Mouse (Mus musculus) right cerebral cortex, postnatal 4 days (tissue): ENCODE data around the gene Piezo1.

Experiments
- DNase-seq: peaks from one replicate; pipeline ENCODE4 v3.0.0-alpha.2; 2022

Gene Piezo1

DNA sequence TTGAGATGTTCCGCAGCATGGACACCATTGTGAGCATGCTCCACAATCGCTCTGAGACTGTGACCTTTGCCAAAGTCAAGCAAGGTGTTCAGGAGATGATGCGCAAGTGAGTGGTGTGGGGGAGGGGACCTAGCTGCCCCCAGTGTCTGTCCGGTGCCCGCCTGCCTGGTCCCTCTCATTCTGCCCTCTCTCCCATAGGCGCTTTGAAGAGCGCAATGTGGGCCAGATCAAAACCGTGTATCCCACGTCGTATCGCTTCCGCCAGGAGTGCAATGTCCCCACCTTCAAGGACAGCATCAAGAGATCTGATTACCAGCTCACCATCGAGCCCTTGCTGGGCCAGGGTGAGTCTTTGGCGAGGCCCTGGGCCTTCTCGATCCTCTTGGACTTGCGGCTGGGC, 18.9 kb upstream of the Piezo1 start:
- DNase-seq: no peak

DNA sequence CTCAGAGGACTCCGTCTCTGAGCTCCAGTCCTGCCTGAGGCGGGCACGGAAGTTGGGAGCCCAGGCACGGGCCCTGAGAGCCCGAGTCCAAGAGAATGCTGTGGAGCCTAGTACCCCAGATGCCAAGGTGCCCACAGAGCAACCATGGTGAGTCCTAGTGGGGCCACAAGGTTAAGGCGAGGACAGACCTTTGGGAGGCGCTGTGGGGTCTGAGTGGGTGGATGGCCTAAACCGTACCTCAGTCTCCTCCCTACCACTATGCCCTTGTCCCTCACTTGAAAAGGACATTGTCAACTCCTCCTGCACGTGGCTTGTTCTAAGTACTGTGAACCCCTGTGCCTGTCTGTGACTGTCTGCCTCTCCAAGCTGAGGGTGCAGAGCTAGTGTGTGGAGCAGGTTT, 18.2 kb upstream of the Piezo1 start:
- no peak for DNase-seq

DNA sequence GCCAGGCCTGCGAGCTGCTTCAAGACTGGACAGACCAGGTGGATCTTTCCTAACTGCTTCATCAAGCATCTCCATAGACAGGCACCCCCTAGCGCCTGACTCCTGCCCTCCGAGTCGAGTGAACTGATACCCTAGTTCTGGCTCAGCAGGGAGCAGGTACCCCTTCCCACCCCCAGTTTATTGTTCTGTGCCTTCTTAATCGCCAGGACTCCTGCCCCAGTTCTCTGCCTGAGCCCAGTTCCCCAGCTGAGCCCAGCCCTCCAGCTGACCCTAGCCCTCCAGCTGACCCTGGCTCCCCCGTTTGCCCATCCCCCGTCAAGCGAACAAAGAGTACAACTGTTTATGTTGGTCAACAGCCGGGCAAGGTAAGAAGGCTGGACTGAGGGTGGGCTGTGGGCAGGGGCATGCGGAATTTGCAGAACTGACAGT, 17.8 kb upstream of the Piezo1 start:
- no peak for DNase-seq

DNA sequence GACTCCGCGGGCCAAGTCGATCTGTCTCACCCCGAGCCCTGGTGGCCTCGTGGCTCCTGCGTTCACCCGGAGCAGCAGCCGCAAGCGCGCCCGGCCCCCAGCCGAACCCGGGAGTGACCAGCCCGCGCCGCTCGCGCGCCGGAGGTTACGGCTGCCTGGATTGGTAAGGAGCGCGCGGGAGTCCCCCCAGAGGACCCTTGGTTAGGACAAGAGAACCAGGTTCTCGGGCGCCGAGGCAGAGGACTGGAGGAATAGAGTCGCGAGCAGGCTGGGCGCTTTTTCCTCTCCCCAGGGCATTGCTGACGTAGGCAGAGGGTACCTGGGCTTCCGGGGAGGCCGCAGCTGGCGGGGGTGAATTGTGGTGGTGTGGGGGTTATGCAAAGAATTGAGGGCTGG, 17.0 kb upstream of the Piezo1 start:
- no peak for DNase-seq

DNA sequence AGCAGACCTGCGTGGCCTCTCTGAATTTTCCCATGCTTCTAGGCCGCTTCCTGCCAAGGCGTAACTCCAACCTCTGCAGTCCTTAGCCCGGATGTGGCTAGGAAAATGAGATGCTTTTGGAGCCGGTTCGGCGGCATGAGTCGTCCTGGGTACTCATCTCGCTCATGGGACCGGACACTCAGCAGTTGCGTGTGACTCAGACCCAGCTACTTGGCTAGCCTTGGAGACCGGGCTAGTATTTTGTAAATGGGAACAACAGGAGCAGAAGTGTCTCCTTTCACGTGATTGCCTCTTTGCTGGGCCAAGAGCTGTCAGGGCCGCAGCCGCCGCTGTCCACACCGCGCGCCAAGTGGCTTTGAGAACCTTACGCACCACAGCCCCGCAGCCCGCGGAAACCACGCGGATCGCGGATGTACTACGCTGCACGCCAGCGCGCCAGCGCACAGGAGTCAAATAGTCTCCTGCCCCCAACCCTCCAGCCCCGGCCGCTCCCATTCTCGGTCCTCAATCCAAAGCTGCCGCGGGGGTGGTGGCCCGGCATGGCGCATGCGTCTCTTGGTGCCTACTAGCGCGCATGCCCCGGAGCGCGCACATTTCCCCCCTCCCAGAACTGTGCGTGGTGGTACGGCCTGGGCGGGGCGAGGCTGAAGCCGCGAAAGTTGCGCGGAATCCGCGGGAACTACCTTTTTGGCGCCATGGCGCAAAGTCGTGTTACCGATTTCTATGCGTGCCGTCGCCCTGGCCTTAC, 16.4 kb upstream of the Piezo1 start, which contains the start of gene Cdt1:
Gene Cdt1 (plus strand): TSS at position 655 of the 748 bp plus-strand sequence.
- DNase-seq: peak; percentile 94

DNA sequence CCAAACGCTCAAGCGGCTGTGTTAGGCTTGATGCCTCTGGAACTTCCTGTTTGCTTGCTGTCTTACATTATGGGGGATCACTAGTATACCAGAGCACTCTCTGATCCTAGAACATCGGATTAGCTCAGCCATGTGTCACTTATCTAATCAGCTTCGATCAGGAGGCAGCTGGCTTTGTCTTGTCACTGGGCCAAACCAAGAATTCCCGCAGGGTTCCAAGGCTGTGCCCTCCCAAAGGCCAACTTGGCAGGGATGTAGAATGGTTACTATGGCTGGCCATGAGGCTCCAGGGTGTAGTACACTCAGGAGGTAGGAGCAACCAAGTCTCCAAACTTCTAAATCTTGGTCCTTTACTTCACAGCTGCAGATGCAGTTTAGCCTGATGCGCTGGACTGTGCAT, 15.6 kb upstream of the Piezo1 start:
- no peak for DNase-seq

DNA sequence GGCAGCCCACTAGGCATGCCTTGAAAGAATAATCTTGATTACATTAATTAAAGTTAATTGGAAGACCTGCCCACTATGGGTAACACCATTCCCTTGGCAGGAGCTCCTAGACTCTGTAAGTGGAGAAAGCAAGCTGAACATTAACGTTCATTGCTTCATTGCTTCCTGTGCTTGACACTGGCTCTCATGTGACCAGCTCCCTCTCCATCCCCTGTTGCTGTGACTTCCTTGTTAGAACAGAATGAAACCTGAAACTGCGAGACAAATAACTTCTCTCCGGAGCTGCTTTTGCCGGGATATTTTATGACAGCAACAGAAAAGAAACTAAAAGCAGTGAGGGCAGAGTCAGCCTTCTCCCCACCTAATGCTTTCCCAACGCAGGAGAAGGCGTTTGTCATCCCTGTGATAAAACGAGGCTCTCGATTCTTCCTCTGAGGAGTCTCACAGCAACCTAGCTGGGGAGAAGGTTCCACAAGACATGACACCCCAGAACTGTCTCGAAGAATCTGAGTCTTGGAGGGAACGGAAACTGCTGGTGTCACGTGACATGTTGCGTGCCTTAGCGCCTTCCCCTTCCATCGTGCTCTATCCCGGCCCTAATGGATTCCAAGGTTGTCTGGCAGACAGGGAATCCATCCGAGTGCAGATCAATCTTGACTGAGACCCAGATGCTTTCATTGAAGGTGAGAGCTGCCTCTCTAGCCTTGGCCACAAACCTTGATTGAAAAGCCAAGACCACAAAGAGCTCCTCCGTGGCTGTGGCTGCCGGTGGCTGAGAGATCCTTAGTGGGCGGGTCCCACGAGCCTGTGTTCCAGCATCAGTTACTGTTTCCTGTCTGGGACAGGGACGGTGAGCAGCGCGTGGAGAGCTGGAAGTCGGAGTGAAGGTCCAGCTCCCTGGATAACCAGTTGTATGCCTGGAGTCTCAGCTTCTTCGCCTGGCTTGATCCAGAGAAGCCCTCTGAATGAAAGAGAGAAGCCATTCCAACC, 13.5 kb upstream of the Piezo1 start:
- DNase-seq: no peak

DNA sequence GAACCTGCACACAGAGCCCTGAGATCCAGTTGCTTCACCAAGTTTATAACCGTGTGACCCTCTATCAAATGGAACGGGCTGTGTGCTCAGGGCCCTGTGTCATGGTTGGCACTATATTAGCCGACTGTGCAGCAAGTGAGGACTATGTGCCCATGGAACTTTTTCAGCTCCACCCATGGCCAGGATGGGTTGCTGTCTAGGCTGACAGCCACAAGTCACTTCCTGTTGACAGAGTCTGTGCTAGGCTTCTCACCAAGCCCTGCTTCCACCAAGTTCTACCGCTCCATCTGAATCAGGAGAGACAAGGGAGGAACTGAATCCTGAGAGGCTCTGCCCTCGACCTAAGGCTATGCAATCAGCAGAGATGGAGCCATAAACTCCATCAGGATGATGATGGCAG, 10.1 kb upstream of the Piezo1 start:
- no peak for DNase-seq

DNA sequence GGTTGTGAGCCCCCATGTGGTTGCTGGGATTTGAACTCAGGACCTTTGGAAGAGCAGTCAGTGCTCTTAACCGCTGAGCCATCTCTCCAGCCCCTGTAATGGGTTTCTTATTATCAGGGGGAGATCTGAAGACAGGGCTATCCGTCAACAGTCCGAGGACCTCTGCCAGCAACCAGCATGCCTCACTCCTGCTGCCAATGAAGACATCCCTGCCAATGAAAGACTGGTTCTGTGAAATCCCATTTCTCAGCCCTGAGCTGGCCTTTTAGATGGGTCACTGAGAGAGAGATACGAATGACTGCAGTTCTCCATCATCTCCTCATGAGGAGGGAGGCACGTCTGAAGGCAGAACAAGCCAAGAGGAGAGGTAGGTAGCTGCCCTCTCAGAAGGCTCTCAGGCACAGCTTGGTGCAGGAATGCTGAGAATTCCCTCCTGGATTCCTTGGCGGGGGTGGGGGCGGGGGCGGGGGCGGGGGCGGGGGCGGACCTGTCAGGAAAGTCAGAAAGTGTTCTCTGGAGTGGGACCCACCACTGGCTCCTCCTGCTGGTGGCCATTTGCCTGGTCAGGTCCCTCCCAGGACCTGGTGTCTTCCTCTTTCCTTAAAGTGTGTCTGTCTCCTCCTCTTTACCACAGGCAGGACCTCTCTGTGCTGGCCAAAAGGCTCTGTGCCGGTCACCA, 7.7 kb upstream of the Piezo1 start:
- no peak for DNase-seq

DNA sequence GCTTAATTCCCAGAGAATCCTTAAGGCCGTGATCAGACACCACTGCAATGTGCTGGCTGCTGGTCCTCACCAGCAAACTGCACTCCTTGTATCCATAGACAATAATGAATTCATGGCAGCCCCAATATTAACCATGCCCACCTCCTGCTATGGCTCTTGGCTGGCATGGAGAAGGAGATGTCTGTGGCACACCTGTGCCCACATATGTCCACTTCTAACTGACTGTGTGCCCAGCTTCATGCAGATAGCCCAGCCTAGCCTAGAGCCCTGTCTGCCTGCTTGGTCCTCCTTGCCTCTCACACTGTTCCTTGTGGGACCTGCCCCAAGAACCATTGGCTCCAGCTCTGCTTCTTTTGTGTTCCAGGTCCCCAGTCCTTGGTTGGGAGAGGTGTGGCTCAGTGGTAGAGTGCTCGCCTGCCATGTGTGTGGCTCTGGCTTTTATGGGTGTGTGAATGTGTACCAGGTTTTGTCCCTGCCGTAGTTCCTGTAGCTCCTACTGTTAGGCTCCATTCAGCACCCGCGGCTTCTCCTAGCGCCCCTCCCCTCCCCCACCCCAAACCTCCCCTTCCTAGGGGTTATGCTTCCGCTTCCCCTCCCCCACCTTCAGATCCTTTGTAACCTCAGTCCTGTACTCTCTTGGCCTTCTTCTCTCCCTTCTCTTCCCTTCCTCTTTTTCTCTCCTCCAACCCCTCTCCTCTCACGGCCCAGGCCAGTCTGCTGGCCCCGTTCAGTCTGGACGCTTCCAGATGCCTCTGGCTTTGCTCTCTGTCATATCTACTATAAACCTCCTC, 6.3 kb upstream of the Piezo1 start:
- no peak for DNase-seq

DNA sequence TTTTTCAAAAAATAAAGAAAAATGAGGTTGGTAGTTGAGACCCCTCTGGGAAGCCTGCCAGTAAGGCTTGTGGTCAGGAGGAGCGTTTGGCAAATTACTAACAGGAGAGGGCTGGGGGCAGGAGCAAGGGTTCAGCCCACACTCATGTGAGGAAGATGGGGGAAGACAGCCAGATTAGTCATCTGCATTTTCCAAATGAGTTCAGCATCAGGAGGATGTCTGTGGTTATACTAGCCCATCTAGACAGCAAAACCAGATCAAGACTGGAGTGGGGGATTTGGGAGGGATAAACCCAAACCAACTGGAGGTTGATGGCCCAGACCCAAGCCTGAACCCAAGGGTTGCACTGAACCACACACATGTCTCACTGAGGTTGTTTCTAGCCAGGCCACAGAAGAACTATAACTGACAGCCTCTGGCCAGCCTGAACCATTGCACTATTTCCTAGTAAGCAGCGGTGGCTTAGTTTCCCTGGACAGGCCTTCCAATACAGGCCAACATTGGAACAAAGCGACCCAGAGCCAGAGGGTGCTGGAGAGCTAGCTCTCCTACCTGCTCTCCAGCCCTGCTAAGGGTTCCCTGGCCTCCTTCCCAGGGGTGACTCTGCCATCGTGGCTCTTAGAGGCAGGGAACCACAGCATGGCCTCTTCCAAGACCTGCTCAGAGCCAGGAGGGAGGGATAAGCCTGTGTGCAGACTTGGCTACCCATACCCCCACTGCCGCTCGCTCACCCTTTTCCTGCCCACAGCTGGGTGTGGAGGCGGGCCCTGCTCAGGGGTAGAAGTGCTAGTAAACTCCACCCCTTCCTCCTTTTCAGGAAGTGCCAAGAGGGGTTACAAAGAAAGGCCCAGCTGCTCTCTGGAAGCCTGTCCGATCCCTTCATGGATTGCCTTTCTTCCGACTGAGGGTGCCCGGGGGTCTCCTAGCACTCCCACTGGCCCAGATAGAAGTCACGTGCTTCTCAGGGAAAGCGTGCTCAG, 5.2 kb upstream of the Piezo1 start:
- DNase-seq: no peak

DNA sequence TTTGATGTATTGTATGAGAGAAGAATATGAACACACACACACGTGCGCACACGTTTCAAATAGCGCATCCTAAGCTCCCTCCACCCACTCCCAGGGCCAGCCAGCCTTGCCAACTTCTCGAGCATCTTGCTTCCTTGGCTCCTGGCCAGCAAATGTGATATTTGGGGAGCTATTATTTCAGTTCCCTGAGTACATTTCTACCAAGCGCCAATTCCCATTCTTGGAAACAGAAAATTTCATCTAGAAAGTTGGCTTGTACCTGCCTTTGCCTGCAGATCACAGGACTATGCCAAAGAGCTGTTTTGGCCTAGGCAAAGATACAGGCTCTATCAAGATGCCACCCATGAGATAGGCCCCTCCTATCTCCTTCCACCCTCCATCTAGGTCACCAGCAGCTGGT, 3.7 kb upstream of the Piezo1 start:
- DNase-seq: peak; percentile 72

DNA sequence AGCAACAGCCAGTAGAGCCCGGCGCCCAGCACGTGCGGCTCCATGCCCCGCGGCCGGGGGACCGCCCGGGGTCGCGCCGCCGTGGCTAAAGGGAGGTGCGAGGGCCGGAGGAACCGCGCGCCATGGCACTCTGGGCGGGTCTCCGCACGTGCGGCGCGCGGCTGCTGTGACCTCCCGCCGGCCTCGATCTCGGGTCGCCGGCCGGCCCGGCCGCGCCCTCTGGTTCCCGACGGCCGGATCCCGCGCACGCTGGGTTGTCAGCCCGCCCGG, 199 bp downstream of the Piezo1 start:
- no peak for DNase-seq

DNA sequence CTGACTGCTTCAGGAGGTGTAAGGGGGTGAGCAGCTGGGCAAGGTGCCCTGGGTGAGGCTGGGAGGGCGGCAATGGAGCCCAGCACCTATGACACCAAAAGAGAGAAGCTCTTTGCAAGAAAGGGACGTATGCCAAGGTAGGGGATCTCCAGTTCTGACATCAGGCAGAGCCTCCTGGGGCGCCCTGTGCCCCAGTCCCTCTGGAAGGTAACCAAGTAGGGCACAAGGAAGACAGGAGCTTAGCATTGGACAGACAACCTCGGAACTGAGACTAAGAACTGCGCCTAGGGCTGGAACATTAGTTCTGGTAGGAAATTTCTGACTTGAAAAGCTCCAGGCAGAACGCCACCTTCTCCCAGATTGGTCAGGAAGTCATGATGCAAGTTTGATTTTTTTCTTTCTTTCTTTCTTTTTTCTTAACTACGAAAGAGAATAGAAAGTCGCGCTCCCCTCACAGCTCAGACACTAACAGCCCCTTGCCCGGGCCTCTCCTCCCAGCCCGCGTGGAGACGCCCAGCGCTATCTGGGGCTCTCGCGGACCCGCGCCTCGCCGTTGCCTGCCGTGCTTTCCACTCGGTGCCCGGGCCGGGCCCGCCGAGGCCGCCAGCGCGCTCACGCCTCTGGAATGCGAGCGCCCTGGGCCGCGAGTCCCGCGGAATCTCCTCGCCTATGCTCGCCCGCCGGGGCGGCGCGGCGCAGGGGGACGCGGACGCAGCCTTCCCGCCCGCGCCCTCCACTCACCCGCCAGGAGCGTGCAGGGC, 715 bp downstream of the Piezo1 start:
- peak; percentile 33 for DNase-seq

DNA sequence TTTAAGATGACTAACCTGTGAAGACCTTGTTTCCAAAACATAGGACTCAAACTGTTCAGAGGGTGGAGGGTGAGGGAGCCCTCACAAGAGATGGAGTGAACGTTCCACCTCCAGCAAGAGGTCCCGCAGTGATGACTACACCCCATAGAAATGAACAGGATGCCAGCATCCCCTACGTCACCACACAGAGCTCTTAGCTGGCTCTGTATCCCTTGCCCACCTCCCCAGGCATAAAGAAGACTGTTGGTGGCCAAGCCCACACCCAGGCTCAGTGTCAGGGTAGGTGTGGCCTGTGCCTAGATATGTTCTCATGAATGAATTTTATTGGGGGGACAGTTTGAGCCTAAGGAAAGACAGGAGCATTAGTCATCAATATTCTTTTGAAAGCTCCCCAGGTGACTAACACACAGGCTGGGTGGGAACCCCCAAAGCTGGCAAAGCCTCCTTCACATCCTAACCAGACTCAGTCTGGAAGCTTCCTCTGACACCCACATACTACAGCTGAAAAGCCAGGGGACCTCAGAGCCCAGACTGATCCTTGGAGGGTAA, 2.2 kb downstream of the Piezo1 start:
- no peak for DNase-seq

DNA sequence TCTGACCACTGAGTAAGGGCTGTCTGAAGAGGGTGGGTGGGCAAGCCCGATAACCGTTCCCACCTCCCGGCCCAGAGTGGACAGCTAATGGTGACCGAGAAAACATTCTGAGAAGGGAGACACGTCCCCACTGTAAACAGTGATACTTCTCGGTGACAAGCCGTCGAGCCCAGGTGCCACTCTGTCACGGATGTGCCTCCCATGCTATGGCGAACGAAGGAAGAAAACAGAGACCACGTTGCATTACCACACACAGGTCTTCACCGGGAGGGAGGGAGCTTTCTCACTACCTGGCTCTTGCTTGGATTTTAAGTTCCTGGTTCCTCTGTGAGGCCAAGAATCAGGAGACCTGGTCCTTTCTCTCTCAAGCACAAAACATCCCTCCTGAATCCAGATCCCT, 2.8 kb downstream of the Piezo1 start:
- no peak for DNase-seq

DNA sequence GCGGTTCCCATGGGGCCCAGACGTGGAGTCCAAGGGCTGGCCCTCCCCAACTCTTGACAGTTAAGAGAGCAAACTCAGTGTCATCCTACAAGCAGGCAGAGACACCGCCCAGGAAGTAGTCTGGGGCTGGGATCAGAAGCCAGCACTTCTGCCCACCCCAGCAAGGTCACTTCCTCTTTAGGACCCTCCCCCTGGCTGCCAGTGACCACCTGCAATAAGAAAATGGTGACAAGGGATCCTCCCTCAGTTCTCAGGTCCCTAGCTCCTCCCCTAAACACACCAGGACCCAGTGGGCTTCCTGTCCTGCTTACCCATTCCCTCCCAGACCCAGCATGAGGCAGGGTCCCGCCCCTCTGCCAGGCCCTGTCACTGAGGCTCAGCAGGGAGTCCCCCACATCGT, 3.3 kb downstream of the Piezo1 start:
- DNase-seq: no peak

DNA sequence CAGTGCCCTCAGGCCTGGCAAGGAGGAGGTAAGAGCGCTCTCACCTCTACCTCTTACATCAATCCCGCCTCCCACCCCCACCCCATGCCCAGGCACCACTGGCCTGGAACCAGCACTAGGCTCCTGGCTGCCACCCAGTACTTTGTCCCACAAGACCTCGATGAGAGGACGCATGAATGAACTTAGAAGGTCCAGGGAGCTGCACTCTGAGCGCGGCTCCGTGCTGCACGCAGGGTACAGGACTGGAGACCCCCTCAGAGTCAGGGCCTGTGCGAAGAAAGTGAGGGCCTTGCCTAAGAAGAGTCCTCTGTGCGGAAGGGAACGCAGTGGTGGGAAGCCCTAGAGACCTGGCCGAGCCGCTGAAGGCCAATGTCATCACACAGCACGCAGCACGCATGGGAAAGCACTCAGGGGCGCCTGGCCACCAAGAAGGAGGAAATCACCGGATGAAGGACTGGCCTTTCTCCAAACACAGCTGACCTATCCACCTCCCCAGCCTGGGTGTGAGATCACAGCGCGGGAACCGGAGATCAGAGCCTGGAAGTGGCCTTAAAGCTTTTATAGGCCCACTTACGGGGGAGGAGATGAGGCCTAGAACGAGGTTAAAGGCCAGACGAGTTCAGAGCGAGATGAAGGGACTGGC, 4.2 kb downstream of the Piezo1 start:
- DNase-seq: no peak

DNA sequence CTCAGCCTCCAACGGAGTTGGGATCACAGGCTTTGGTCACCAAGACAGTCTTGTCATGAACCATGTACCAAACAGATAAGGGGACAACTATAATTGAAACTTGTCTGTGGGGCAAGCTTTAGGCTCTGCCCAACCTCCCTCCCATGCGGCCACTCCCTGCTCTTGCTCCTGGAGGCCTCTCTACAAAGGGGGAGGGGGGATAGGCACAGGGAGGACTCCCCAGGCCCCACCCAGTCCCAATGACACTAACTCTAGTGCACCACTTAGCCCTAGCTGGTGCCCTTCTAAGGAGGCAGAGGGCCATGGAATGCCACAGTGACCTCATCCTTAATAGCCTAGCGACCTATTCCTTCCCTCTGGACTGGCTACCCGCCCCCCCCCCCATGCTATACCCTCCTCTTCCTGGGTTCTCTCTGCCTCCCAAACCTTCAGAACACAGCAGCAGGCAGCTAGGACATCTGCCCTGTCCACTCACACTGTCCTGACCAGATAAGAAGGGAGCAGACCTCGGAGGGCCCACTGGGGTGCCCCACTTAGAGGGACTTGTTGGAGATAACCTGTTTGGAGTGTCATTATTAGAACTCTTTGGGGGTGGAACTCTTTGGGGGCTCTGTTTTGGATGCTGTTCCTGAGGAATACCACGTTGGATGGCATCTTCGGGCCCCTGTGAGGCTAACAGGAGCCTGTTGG, 4.9 kb downstream of the Piezo1 start:
- DNase-seq: no peak
